Mouse (Mus musculus): ENCODE data around the gene Trpm1.

DNA sequence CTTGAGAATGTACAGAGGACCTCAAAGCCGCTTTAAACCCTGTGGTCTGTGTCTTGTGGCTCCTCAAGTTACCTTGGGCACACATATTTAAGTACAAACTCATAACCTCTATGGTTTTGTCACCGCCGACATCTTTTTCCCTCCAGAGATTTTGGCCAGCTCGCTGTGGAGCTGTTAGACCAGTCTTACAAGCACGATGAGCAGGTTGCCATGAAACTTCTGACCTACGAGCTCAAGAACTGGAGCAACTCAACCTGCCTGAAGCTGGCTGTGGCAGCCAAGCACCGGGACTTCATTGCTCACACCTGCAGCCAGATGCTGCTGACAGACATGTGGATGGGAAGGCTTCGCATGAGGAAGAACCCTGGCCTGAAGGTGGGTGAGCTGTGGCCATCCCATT, 76.3 kb downstream of the Trpm1 start:
- TF ChIP-seq CTCF (IDR thresholded peaks at IDR 0.05; ENCODE audit: low read depth) (no peak), EP300 (IDR thresholded peaks at IDR 0.05; ENCODE audit: low read depth) (no peak)
